Mouse (Mus musculus) layer of hippocampus, postnatal 14 days (tissue): ENCODE results near the gene Sos1. TPM values are rescaled to one million over a fixed set of nuclear protein-coding genes. Genes with fewer than 3 reads are reported as not detected.

Experiments
- total RNA-seq, 2 experiments: library from RNA; stranded (reverse); gene quantifications; 2 replicates each; pipeline ENCODE4 v1.2.3; 2021

Sos1 gene
- total RNA-seq, 2 experiments from 2014 or later: 37.3 to 38.9 TPM

Other genes starting within 250 kb of the Sos1 start
- gene Morn2, start 190.2 kb downstream of the Sos1 start, total RNA-seq: 10 to 100 TPM; 17.2 to 19.0 TPM
- 10 to 100 TPM; 38.2 to 41.7 TPM for gene Dhx57, start 190.0 kb downstream of the Sos1 start, total RNA-seq
- 1 to 10 TPM; 1.7 to 2.4 TPM for gene Arhgef33, start 173.0 kb downstream of the Sos1 start, total RNA-seq
- 1 to 10 TPM; 1.3 to 2.1 TPM for gene Gm10190, start 106.9 kb downstream of the Sos1 start, total RNA-seq
- gene Cdkl4, start 97.4 kb upstream of the Sos1 start, total RNA-seq: 10 to 100 TPM; 13.3 to 15.5 TPM
- 10 to 100 TPM; 83.3 to 85.6 TPM for gene Map4k3, start 248.0 kb upstream of the Sos1 start, total RNA-seq